Mouse (Mus musculus) liver, adult 2 months (tissue): Measurements from ENCODE around the gene Cap1.

Experiments
- CTCF ChIP-seq: fragments of 200-500 bp; IDR thresholded peaks from 2 replicates; pipeline ENCODE4 v1.5.1; 2011; ENCODE audit warnings: low read depth, low read length, control low read depth
- POLR2A ChIP-seq: fragments of 200-500 bp; IDR thresholded peaks from 2 replicates; pipeline ENCODE4 v1.6.1; 2011; ENCODE audit warnings: low read length, control low read depth; ENCODE audit not compliant: insufficient read depth; ENCODE audit errors: extremely low read depth

- TF ChIP-seq CTCF (no peak), POLR2A (no peak)
Measured at GRCm38 (mm10) chr4:122851535-122851934, 34.3 kb downstream of the Cap1 start.
